Mouse (Mus musculus) testis, adult 2 months (tissue): Measurements from ENCODE around the gene Fam155a.

Experiments used
- CTCF ChIP-seq: fragments of 200-500 bp; IDR thresholded peaks from 2 replicates; pipeline ENCODE4 v1.5.1; 2012; ENCODE audit warnings: low read depth, mild to moderate bottlenecking, inconsistent platforms, low read length, moderate library complexity; ENCODE audit not compliant: control insufficient read depth, insufficient read depth, insufficient replicate concordance
- POLR2A ChIP-seq: fragments of 200-500 bp; IDR thresholded peaks from 2 replicates; pipeline ENCODE4 v1.6.1; 2012; ENCODE audit warnings: low read depth, mild to moderate bottlenecking, inconsistent platforms, low read length, moderate library complexity; ENCODE audit not compliant: control insufficient read depth

- no peak for TF ChIP-seq CTCF
- TF ChIP-seq POLR2A, result no peak
Observed at GRCm38 (mm10) chr8:9707433-9707832, 63.5 kb downstream of the Fam155a start.
